Mouse (Mus musculus) MEL (cell line): ENCODE measurements around the gene Diaph3.

Experiments used
- CTCF ChIP-seq, 3 experiments: IDR thresholded peaks in 2 of 3; conservative IDR thresholded peaks in 1 of 3; 2 replicates each; pipeline ENCODE4 v1.5.1; 2011 to 2012; ENCODE audit warnings: low read length in 3 of 3, low read depth in 2 of 3, mild to moderate bottlenecking in 2 of 3, improper control_type of control experiment in 1 of 3, inconsistent platforms in 1 of 3, mixed read lengths in 1 of 3, moderate library complexity in 1 of 3; ENCODE audit not compliant: control insufficient read depth in 1 of 3, insufficient read depth in 1 of 3, poor library complexity in 1 of 3, severe bottlenecking in 1 of 3
- ELF1 ChIP-seq: IDR thresholded peaks from 2 replicates; pipeline ENCODE4 v1.6.1; 2014; ENCODE audit warnings: low read depth, mild to moderate bottlenecking, inconsistent platforms, low read length, improper control_type of control experiment, moderate library complexity
- GABPA ChIP-seq: IDR thresholded peaks from 2 replicates; pipeline ENCODE4 v1.6.1; 2012; ENCODE audit warnings: low read depth, mild to moderate bottlenecking, inconsistent platforms, low read length, improper control_type of control experiment, moderate library complexity
- NELFE ChIP-seq: IDR thresholded peaks from 2 replicates; pipeline ENCODE4 v1.6.1; 2011; ENCODE audit warnings: low read depth, low read length, improper control_type of control experiment
- POLR2A ChIP-seq, 2 experiments: IDR thresholded peaks; 2 replicates each; pipeline ENCODE4 v1.6.1; 2011 to 2012; ENCODE audit warnings: low read length in 2 of 2, mild to moderate bottlenecking in 2 of 2, control low read depth in 1 of 2, improper control_type of control experiment in 1 of 2, low read depth in 1 of 2, moderate library complexity in 1 of 2; ENCODE audit not compliant: control insufficient read depth in 1 of 2, insufficient read depth in 1 of 2, poor library complexity in 1 of 2
- UBTF ChIP-seq: IDR thresholded peaks from 2 replicates; pipeline ENCODE4 v1.6.1; 2012; ENCODE audit warnings: low read depth, mild to moderate bottlenecking, inconsistent platforms, low read length, improper control_type of control experiment, moderate library complexity, borderline replicate concordance; ENCODE audit not compliant: insufficient read depth
- ZNF384 ChIP-seq: IDR thresholded peaks from 2 replicates; pipeline ENCODE4 v1.6.1; 2012; ENCODE audit warnings: low read depth, mild to moderate bottlenecking, inconsistent platforms, low read length, improper control_type of control experiment

GRCm38 (mm10) chr14:87140963-87141486, at the start of gene Diaph3:
- TF ChIP-seq CTCF (IDR thresholded peaks at IDR 0.05 in 2 of 3, conservative IDR thresholded peaks at IDR 0.05 in 1 of 3; ENCODE audit: control insufficient read depth in 1 of 3, insufficient read depth in 1 of 3, low read depth in 2 of 3, low read length in 3 of 3, poor library complexity in 1 of 3, severe bottlenecking in 1 of 3) (no peak), POLR2A (IDR thresholded peaks at IDR 0.05; ENCODE audit: control insufficient read depth in 1 of 2, insufficient read depth in 1 of 2, low read depth in 1 of 2, low read length in 2 of 2, poor library complexity in 1 of 2) (peak in 1 of 2 experiments; percentile 69; a peak in 2 of 4 replicates), ELF1 (peak; percentile 44; the same call in 1 of the 2 replicates), ZNF384 (no peak), UBTF (no peak), GABPA (no peak), NELFE (peak; percentile 63)
